Mouse (Mus musculus) adrenal gland, adult 10 weeks (tissue): ENCODE data around the gene Nalcn. TPM values are rescaled to one million over a fixed set of nuclear protein-coding genes. Genes with fewer than 3 reads are reported as not detected.

Experiments
- polyA plus RNA-seq: library from polyadenylated mRNA; stranded (reverse); fragments of 350-450 nt; fragmentation: Illumina TruSeq; extraction: RNeasy Lipid Tissue Mini Kit (QIAGEN cat#74804); gene quantifications from one replicate; pipeline ENCODE4 v1.2.3, GENCODE M21; 2014; ENCODE audit warnings: low read depth, low replicate concordance

The Nalcn gene
- polyA plus RNA-seq: 13.8 TPM

DNA sequence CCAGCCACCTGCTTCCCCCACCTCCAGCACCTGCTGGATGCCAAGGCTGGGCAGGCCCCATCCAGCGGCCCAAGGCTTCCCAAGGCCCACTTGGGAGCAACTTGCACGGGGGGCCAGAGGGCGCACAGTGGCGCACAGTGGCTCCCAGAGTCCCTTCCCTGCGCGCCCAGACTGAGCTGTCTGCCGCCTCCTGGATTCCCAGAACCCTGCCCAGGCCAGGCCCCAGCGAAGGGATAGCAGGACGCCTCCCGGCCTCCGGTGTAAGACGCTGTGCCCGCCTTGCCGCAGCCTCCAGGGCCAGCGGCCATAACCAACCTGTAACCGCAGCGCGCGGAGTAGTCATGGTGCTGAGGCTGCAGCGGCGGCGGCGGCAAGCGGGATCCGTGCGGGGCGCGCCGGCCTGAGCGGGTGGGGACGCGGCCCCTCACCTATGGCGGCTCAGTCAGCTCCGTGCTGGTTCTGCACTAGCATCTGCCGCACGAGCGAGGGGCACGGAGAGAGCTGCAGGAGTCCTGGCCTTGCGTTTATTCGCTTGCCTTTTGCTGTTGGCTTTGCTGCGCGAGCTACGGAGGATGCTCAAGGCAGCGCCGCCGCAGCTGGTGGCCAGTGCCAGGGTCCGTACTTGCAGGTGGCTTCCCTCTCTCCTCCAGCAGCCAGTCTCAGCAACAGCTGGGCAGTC is at the start of gene Nalcn:
Nalcn (minus strand) TSS at position 644 of the 679 bp plus-strand sequence.

DNA sequence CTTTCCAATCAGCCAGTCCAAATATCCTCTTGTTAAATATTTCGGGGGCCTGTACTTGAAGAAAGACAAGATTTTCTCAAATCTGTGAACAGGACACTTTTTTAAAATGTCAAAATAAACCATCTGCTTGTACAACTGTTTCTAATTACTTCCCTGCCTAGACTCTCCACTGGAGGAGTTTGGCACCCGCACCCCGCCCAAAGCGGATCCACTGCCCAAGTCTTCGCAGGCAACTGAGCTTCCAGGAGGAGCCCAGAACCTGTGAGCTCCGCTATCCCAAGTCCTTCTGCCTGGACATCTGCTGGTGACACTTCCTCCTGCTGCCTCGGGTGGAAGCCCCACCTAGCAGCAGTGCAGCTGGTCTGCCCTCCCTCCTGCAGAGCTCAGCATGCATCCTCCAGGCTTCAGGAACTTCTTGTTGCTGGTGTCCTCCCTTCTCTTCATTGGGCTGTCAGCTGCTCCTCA is 33.0 kb upstream of the Nalcn start, which contains the start of gene Itgbl1:
Itgbl1 (plus strand) TSS at position 51 of the 465 bp plus-strand sequence.

Other genes with a start within 250 kb of the Nalcn start
- 21.9 TPM for gene Itgbl1, start 32.8 kb upstream of the Nalcn start, polyA plus RNA-seq